9 mouse cellular contexts compared by ENCODE assay signal in genomic region chr4:117252755-117253154, GRCm38 (mm10). TPM values are rescaled to one million over a fixed set of nuclear protein-coding genes. Genes with fewer than 3 reads are reported as not detected.
A peak's percentile ranks its signal among the peaks of the same experiment; 100 is the strongest.
DNase-seq lines count a peak whose midpoint lies in the region; ATAC-seq and TF ChIP-seq lines count a peak whose summit lies in the region.
"Had no signal": no experiment of that assay in that cellular context is flagged by ENCODE, and none has a peak within 500 bp of the region (broad histone marks: within the 10 kb centered on the region; RNA-seq: fewer than 3 reads in every experiment).

No protein-coding gene starts in this region.

- no peak for TF ChIP-seq CTCF in liver, adult 2 months (IDR thresholded peaks at IDR 0.05; ENCODE audit: low read depth, low read length)

- H3K9me3 ChIP-seq in hindbrain, embryonic 10.5 days: no peaks in the 10 kb centered on the region
- no peaks in the 10 kb centered on the region for H3K9me3 ChIP-seq in limb, embryonic 11.5 days (ENCODE audit: control insufficient read depth, low read length)
- no peaks in the 10 kb centered on the region for H3K9me3 ChIP-seq in neural tube, embryonic 14.5 days (ENCODE audit: control insufficient read depth, low read length)

- no peak for DNase-seq in liver, adult 2 months (ENCODE audit: extremely low read depth, low read depth, low spot score)
- DNase-seq in liver (no peak), MN1 (ENCODE audit: low spot score) (no peak)
- DNase-seq in hindbrain, embryonic 10.5 days (ENCODE audit: low spot score): no peak
- no peak for DNase-seq in limb, embryonic 11.5 days (ENCODE audit: low spot score)
- no peak for DNase-seq in urinary bladder, postnatal 25 days (ENCODE audit: low spot score)
- no peak for DNase-seq in cerebellum, postnatal 10 days

- H3K4me1 ChIP-seq in liver, adult 2 months (ENCODE audit: control insufficient read depth, insufficient read depth, low read length): peaks cover 17% of the 10 kb centered on the region
- H3K4me1 ChIP-seq in hindbrain, embryonic 10.5 days (replicated peaks): peaks cover 42% of the 10 kb centered on the region
- H3K4me1 ChIP-seq in limb, embryonic 11.5 days (ENCODE audit: control insufficient read depth, insufficient read depth, low read length): peaks cover 7% of the 10 kb centered on the region; the same call in 1 of the 2 replicates
- no peaks in the 10 kb centered on the region for H3K4me1 ChIP-seq in neural tube, embryonic 14.5 days (ENCODE audit: control insufficient read depth, insufficient read depth, low read length)

- peak overlapping the region; percentile 46; the same call in 1 of the 2 replicates for H3K4me2 ChIP-seq in limb, embryonic 11.5 days (ENCODE audit: low read depth, severe bottlenecking)
- peak overlapping the region; percentile 52; the same call in 1 of the 2 replicates for H3K4me2 ChIP-seq in neural tube, embryonic 14.5 days (ENCODE audit: low read depth, low read length)

- no peak for TF ChIP-seq POLR2A in liver, adult 2 months (IDR thresholded peaks at IDR 0.05; ENCODE audit: extremely low read depth, insufficient read depth, low read length)

- no peak overlapping the region for H3K9ac ChIP-seq in liver, adult 2 months (ENCODE audit: low read depth, low read length)
- H3K9ac ChIP-seq in limb, embryonic 11.5 days (ENCODE audit: low read length): peak overlapping the region; percentile 64; the same call in 1 of the 2 replicates
- no peak overlapping the region for H3K9ac ChIP-seq in neural tube, embryonic 14.5 days (replicated peaks; ENCODE audit: low read depth, low read length)

- no peak overlapping the region for H3K4me3 ChIP-seq in liver, adult 2 months (ENCODE audit: insufficient read depth, low read depth, low read length)
- H3K4me3 ChIP-seq in hindbrain, embryonic 10.5 days: peak overlapping the region; percentile 72
- H3K4me3 ChIP-seq in limb, embryonic 11.5 days (ENCODE audit: low read depth, low read length): no peak overlapping the region
- H3K4me3 ChIP-seq in neural tube, embryonic 14.5 days (ENCODE audit: low read depth, low read length): peak overlapping the region; percentile 59; the same call in 1 of the 2 replicates

- peak overlapping the region; percentile 23 for H3K27ac ChIP-seq in liver, adult 2 months (replicated peaks; ENCODE audit: insufficient read depth, low read depth, low read length)
- peak overlapping the region; percentile 92 for H3K27ac ChIP-seq in hindbrain, embryonic 10.5 days
- H3K27ac ChIP-seq in limb, embryonic 11.5 days (replicated peaks; ENCODE audit: low read depth, low read length): no peak overlapping the region
- H3K27ac ChIP-seq in neural tube, embryonic 14.5 days (ENCODE audit: low read depth, low read length): no peak overlapping the region

- peaks cover 6% of the 10 kb centered on the region; the same call in 1 of the 2 replicates for H3K79me2 ChIP-seq in liver, adult 2 months (ENCODE audit: control insufficient read depth, insufficient read depth, low read length)

- no peaks in the 10 kb centered on the region for H3K27me3 ChIP-seq in liver, adult 2 months (ENCODE audit: control insufficient read depth, insufficient read depth, low read length)
- peaks cover 12% of the 10 kb centered on the region; the same call in 1 of the 2 replicates for H3K27me3 ChIP-seq in hindbrain, embryonic 10.5 days (ENCODE audit: insufficient read depth, poor library complexity, severe bottlenecking)
- H3K27me3 ChIP-seq in limb, embryonic 11.5 days (ENCODE audit: control insufficient read depth, insufficient read depth, low read length): no peaks in the 10 kb centered on the region
- no peaks in the 10 kb centered on the region for H3K27me3 ChIP-seq in neural tube, embryonic 14.5 days (ENCODE audit: control insufficient read depth, insufficient read depth, low read length)

- ATAC-seq in limb, embryonic 11.5 days (ENCODE audit: insufficient number of reproducible peaks, low FRiP score, low TSS enrichment, low read depth): no peak
- no peak for ATAC-seq in neural tube, embryonic 14.5 days (ENCODE audit: low read depth)

- WGBS in liver, adult 2 months: 47% methylated on average over 5 of the region's 5 CpGs
- WGBS in hindbrain, embryonic 10.5 days: 84% methylated on average over 5 of the region's 5 CpGs
- WGBS in limb, embryonic 11.5 days: 77% methylated on average over 5 of the region's 5 CpGs
- WGBS in neural tube, embryonic 14.5 days: 89% methylated on average over 5 of the region's 5 CpGs

- no peaks in the 10 kb centered on the region for H3K36me3 ChIP-seq in liver, adult 2 months (ENCODE audit: control insufficient read depth, insufficient read depth, low read length)
- H3K36me3 ChIP-seq in hindbrain, embryonic 10.5 days: no peaks in the 10 kb centered on the region
- no peaks in the 10 kb centered on the region for H3K36me3 ChIP-seq in limb, embryonic 11.5 days (ENCODE audit: control insufficient read depth, insufficient read depth, low read length)
- H3K36me3 ChIP-seq in neural tube, embryonic 14.5 days (ENCODE audit: control insufficient read depth, insufficient read depth, low read length): no peaks in the 10 kb centered on the region

RNA-seq across cellular contexts. Expression of gene Armh1, which starts 0.8 kb away (rescaled TPM):
- not detected in 2 replicates for total RNA-seq in liver, adult 2 months (2014; rRNA removed)
- not detected in 2 replicates for polyA plus RNA-seq in liver, adult 2 months (2012; rRNA removed)
- polyA plus RNA-seq in hindbrain, embryonic 10.5 days (2016; fragmentation: Nextera tagmentation; extraction: Ambion mirVana): 0.39 and 0.62 TPM in 2 replicates
- polyA plus RNA-seq in limb, embryonic 11.5 days (2014; fragmentation: Nextera tagmentation; extraction: Ambion mirVana): 0.12 TPM in 1 of 2 replicates, not detected in the other
- polyA plus RNA-seq in neural tube, embryonic 14.5 days (2014; fragmentation: Nextera tagmentation; extraction: Ambion mirVana): 0.46 and 0.86 TPM in 2 replicates
- total RNA-seq: megakaryocyte, adult 5-6 weeks had no signal

RNA-seq across cellular contexts. Expression of gene Tmem53, which starts 1.0 kb away (rescaled TPM):
- total RNA-seq in liver, adult 2 months (2014; rRNA removed): 32.1 and 49.6 TPM in 2 replicates
- polyA plus RNA-seq in liver, adult 2 months (2012; rRNA removed): 110 and 121 TPM in 2 replicates
- polyA plus RNA-seq in hindbrain, embryonic 10.5 days (2016; fragmentation: Nextera tagmentation; extraction: Ambion mirVana): 10.7 and 13.1 TPM in 2 replicates
- 9.7 and 11.6 TPM in 2 replicates for polyA plus RNA-seq in limb, embryonic 11.5 days (2014; fragmentation: Nextera tagmentation; extraction: Ambion mirVana)
- polyA plus RNA-seq in neural tube, embryonic 14.5 days (2014; fragmentation: Nextera tagmentation; extraction: Ambion mirVana): 6.4 and 7.3 TPM in 2 replicates

Comparison
In these comparisons a context has a peak if more than half of its experiments do, and no peak if none do; other contexts are left out.
1. H3K27ac ChIP-seq: peak in liver, adult 2 months (single experiment) and hindbrain, embryonic 10.5 days (single experiment); none in limb, embryonic 11.5 days (single experiment) and neural tube, embryonic 14.5 days (single experiment).
2. H3K4me3 ChIP-seq: peak in hindbrain, embryonic 10.5 days (single experiment) and neural tube, embryonic 14.5 days (single experiment); none in liver, adult 2 months (single experiment) and limb, embryonic 11.5 days (single experiment).